Mouse (Mus musculus): ENCODE data around the gene Slc39a3.

DNA sequence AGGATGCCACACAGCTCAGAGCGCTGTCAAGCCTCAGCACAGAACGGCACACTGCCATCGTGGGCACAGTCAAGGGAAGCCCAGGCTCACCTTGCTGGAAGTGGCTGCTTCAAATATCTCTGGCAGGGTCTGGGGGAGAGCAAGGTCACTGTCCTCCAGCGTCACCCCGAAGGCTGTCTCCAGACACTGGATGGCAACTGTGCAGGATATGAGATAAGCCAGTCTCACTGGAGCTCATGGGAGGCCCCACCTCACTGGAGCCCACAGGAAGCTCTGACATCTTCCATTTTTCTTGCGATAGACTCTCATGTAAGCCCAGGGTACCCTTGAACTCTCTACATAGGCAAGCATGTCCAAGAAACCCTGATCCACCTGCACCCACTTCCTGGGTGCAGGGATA, 13.9 kb upstream of the Slc39a3 start:
- TF ChIP-seq EP300 (IDR thresholded peaks at IDR 0.05) (no peak), CTCF (IDR thresholded peaks at IDR 0.05) (no peak)
